Mouse (Mus musculus): ENCODE results near the gene Rbm26. TPM values are rescaled to one million over a fixed set of nuclear protein-coding genes. Genes with fewer than 3 reads are reported as not detected.

Gene Rbm26
- 19.1 and 19.2 TPM in 2 replicates for polyA plus RNA-seq (2016; fragmentation: Nextera tagmentation; extraction: Ambion mirVana)

GRCm38 (mm10) chr14:105177238-105177693 lies at the start of gene Rbm26:
Gene Rbm26, minus strand, starts transcription at chr14:105177327.
- Histone ChIP-seq H3K9me3 (replicated peaks) (no peaks in the 10 kb centered on the region), H3K4me1 (peaks cover 38% of the 10 kb centered on the region), H3K9ac (peak within 1 kb of the TSS; percentile 95), H3K27me3 (replicated peaks) (no peaks in the 10 kb centered on the region), H3K36me3 (no peaks in the 10 kb centered on the region), H3K4me2 (peak within 1 kb of the TSS; percentile 92), H3K4me3 (peak within 1 kb of the TSS; percentile 97), H3K27ac (peak within 1 kb of the TSS; percentile 92)
- WGBS (ENCODE audit: insufficient replicate concordance), result 2% methylated on average over 28 of the region's 28 CpGs
- peak; percentile 95 for ATAC-seq

DNA sequence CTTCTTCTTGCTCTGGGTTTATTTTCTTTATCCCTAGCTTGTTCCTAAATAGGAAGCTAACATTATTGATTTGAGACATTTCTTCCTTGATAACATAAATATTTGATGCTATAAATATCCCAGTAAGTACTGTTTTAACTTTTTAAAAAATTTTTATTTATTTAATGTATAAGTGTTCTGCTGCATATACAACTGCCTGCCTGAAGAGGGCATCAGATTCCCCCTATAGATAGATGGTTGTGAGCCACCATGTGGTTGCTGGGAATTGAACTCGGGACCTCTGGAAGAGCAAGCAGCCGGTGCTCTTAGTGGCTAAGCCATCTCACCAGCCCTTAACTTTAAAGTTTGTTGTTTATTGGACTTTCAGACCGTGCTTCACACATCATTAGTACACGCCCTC lies 48.7 kb upstream of the Rbm26 start:
- Histone ChIP-seq H3K4me2 (no peak overlapping the region), H3K36me3 (no peaks in the 10 kb centered on the region), H3K4me1 (no peaks in the 10 kb centered on the region), H3K27me3 (replicated peaks) (no peaks in the 10 kb centered on the region), H3K27ac (no peak overlapping the region), H3K4me3 (no peak overlapping the region), H3K9me3 (replicated peaks) (no peaks in the 10 kb centered on the region), H3K9ac (no peak overlapping the region)
- 69% methylated on average over 4 of the region's 4 CpGs for WGBS (ENCODE audit: insufficient replicate concordance)
- ATAC-seq, result no peak

- Histone ChIP-seq H3K27me3 (replicated peaks) (no peaks in the 10 kb centered on the region), H3K9ac (no peak overlapping the region), H3K9me3 (replicated peaks) (no peaks in the 10 kb centered on the region), H3K4me2 (no peak overlapping the region), H3K4me3 (no peak overlapping the region), H3K27ac (no peak overlapping the region), H3K4me1 (no peaks in the 10 kb centered on the region), H3K36me3 (no peaks in the 10 kb centered on the region)
- ATAC-seq, result no peak
- WGBS (ENCODE audit: insufficient replicate concordance), result 63% methylated on average over 4 of the region's 4 CpGs
Observed at GRCm38 (mm10) chr14:105222240-105222639, 45.1 kb upstream of the Rbm26 start.

DNA sequence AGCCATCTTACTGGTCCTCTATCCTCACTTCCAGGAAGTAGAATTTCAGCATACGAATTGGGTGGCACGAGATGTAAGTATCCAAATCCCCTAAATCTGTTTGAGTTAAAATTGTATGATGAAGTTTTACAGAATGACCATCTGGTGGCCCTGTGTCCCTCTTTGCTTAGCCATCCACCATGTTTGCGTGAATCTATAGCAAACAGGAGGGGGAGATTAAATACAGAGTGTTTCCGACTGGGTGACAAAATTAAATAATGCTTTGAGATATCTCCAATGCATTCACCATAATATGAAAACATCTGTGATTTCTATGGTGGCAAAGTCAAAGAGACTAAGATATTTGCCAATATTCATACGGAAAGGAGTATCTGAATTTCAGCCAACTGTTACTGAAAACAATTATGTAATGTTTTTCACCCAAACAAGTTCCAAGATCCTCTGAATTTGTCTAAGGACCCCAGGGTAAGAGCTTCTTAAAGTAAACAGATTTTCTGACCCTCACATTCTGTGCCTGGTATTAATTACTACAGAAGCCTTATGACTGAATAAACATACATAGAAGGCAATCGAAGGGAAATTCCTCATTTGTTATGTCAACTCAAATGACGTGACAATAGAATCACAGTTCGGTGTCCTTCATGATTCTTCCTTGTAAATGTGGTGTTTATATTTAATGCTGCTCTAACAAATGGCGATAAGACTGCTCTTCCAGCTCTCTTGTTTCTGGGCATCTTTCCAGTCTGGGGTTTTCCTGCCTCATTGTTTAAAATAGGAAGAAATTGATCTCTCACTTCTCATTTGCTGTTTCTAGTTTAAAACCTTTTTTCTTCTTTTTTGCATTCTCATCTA lies 42.6 kb upstream of the Rbm26 start:
- no peak overlapping the region for H3K27ac ChIP-seq
- H3K36me3 ChIP-seq, result no peaks in the 10 kb centered on the region
- H3K9me3 ChIP-seq (replicated peaks), result no peaks in the 10 kb centered on the region
- H3K4me3 ChIP-seq, result no peak overlapping the region
- H3K4me1 ChIP-seq, result no peaks in the 10 kb centered on the region
- no peaks in the 10 kb centered on the region for H3K27me3 ChIP-seq (replicated peaks)
- WGBS (ENCODE audit: insufficient replicate concordance), result 71% methylated on average over 9 of the region's 9 CpGs
- H3K9ac ChIP-seq, result no peak overlapping the region
- H3K4me2 ChIP-seq, result no peak overlapping the region
- ATAC-seq, result no peak

- WGBS (ENCODE audit: insufficient replicate concordance), result 44% methylated on average over 5 of the region's 5 CpGs
- 0 out of 2 replicates have a peak, but pooled peaks cover 7% of the 10 kb centered on the region for H3K4me1 ChIP-seq
- no peak overlapping the region for H3K4me3 ChIP-seq
- H3K27me3 ChIP-seq (replicated peaks), result no peaks in the 10 kb centered on the region
- H3K4me2 ChIP-seq, result no peak overlapping the region
- H3K9ac ChIP-seq, result no peak overlapping the region
- H3K9me3 ChIP-seq (replicated peaks), result no peaks in the 10 kb centered on the region
- H3K36me3 ChIP-seq, result no peaks in the 10 kb centered on the region
- ATAC-seq, result peak; percentile 24; the same call in 1 of the 2 replicates
- no peak overlapping the region for H3K27ac ChIP-seq
Observed at GRCm38 (mm10) chr14:105198401-105198800, 21.3 kb upstream of the Rbm26 start.

DNA sequence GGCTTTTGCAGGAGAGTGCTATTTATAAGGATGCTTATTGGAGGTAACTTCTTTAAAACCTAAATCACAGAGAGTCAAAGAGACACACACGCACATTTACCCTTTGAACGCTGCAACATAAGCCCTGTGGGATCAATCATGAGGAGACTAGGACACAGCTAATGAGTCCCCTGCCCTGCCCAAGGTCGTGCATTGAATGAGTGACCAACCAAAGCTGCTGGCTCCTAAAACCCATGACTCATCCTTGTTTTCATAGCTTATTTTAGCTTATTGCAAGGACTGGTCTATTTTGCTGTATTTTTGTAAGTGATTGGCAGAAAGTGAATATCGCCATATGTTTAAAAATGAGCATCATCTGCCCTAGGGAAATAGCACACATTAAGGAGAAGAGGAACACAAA lies 17.6 kb upstream of the Rbm26 start:
- 0 out of 2 replicates have a peak, but pooled peaks cover 7% of the 10 kb centered on the region for H3K4me1 ChIP-seq
- no peaks in the 10 kb centered on the region for H3K9me3 ChIP-seq (replicated peaks)
- no peak overlapping the region for H3K27ac ChIP-seq
- no peak overlapping the region for H3K4me3 ChIP-seq
- H3K36me3 ChIP-seq, result no peaks in the 10 kb centered on the region
- no peak overlapping the region for H3K4me2 ChIP-seq
- no peak for ATAC-seq
- no peaks in the 10 kb centered on the region for H3K27me3 ChIP-seq (replicated peaks)
- no peak overlapping the region for H3K9ac ChIP-seq
- 66% methylated on average over 4 of the region's 4 CpGs for WGBS (ENCODE audit: insufficient replicate concordance)

DNA sequence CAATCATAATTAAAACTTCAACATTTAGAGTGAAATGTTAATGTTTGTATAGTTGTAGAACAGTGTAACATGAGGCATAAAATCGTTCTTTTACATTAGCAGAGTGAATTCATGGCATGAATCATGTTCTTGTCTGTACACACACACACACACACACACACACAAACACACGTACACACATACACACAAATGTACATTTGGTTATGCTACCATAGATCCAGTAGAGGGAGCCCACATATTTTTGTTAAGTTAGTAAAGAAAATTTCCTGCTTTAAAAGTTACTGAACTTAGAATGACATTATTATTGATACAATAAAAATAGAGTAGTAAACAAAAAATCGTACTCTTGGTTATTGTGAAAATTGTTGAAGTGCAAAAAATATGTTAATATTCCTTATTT lies 7.7 kb upstream of the Rbm26 start:
- Histone ChIP-seq H3K4me1 (no peaks in the 10 kb centered on the region), H3K36me3 (no peaks in the 10 kb centered on the region), H3K27ac (no peak overlapping the region), H3K4me2 (no peak overlapping the region), H3K27me3 (replicated peaks) (no peaks in the 10 kb centered on the region; the same call in 1 of the 2 replicates), H3K4me3 (no peak overlapping the region), H3K9ac (no peak overlapping the region), H3K9me3 (replicated peaks) (no peaks in the 10 kb centered on the region)
- ATAC-seq, result no peak
- WGBS (ENCODE audit: insufficient replicate concordance), result 36% methylated on average over 3 of the region's 3 CpGs

GRCm38 (mm10) chr14:105182786-105183185 lies 5.7 kb upstream of the Rbm26 start:
- 48% methylated on average over 3 of the region's 3 CpGs for WGBS (ENCODE audit: insufficient replicate concordance)
- H3K27ac ChIP-seq, result no peak overlapping the region
- H3K4me3 ChIP-seq, result no peak overlapping the region
- no peaks in the 10 kb centered on the region for H3K36me3 ChIP-seq
- no peak for ATAC-seq
- H3K9me3 ChIP-seq (replicated peaks), result no peaks in the 10 kb centered on the region
- H3K9ac ChIP-seq, result no peak overlapping the region
- peaks cover 10% of the 10 kb centered on the region; the same call in 1 of the 2 replicates for H3K4me1 ChIP-seq
- no peak overlapping the region for H3K4me2 ChIP-seq
- H3K27me3 ChIP-seq (replicated peaks), result no peaks in the 10 kb centered on the region

GRCm38 (mm10) chr14:105179733-105180132 lies 2.6 kb upstream of the Rbm26 start:
- H3K4me1 ChIP-seq, result peaks cover 21% of the 10 kb centered on the region
- H3K9ac ChIP-seq, result no peak overlapping the region
- ATAC-seq, result no peak
- H3K4me2 ChIP-seq, result no peak overlapping the region
- H3K4me3 ChIP-seq, result no peak overlapping the region
- no peaks in the 10 kb centered on the region for H3K27me3 ChIP-seq (replicated peaks)
- no peaks in the 10 kb centered on the region for H3K36me3 ChIP-seq
- no peak overlapping the region for H3K27ac ChIP-seq
- WGBS (ENCODE audit: insufficient replicate concordance), result 93% methylated on average over 3 of the region's 3 CpGs
- no peaks in the 10 kb centered on the region for H3K9me3 ChIP-seq (replicated peaks)

DNA sequence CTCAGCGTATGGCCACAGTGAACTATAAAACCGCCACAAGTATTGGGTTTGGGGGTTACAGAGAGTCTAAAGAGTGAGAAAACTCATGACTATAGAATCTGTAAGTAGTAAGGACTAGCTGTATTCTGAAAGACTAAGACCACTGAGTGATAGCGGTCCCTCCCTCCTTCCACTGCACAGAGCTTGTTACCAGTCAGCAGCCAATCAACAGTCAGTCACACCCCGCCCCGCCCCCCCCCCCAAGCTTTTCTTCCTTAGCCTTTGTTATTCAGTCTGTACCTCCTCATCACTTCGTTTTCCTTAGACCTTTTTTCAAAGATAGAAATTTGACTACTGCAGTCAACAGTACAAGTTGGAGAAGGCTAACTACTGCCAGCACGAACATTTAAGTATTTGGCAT lies 1.9 kb upstream of the Rbm26 start:
- ATAC-seq, result no peak
- WGBS (ENCODE audit: insufficient replicate concordance), result 60% methylated on average over 7 of the region's 7 CpGs
- no peaks in the 10 kb centered on the region for H3K36me3 ChIP-seq

GRCm38 (mm10) chr14:105176381-105177168 lies 552 bp downstream of the Rbm26 start:
- Histone ChIP-seq H3K4me2 (peak overlapping the region; percentile 92), H3K9ac (peak overlapping the region; percentile 95), H3K4me1 (peaks cover 38% of the 10 kb centered on the region), H3K27me3 (replicated peaks) (no peaks in the 10 kb centered on the region), H3K9me3 (replicated peaks) (no peaks in the 10 kb centered on the region), H3K36me3 (no peaks in the 10 kb centered on the region), H3K4me3 (peak overlapping the region; percentile 97), H3K27ac (peak overlapping the region; percentile 92)
- peak; percentile 67 for ATAC-seq
- WGBS (ENCODE audit: insufficient replicate concordance), result under 1% methylated on average over 63 of the region's 74 CpGs

More for the DNA sequence above, 1.9 kb upstream of the Rbm26 start:
- Histone ChIP-seq H3K27ac (no peak overlapping the region), H3K9ac (no peak overlapping the region), H3K4me2 (no peak overlapping the region), H3K4me1 (peaks cover 25% of the 10 kb centered on the region), H3K9me3 (replicated peaks) (no peaks in the 10 kb centered on the region), H3K27me3 (replicated peaks) (no peaks in the 10 kb centered on the region), H3K4me3 (no peak overlapping the region)

- Histone ChIP-seq H3K9me3 (replicated peaks) (no peaks in the 10 kb centered on the region), H3K36me3 (no peaks in the 10 kb centered on the region), H3K27ac (no peak overlapping the region), H3K4me3 (no peak overlapping the region), H3K4me1 (peaks cover 19% of the 10 kb centered on the region), H3K4me2 (no peak overlapping the region), H3K9ac (no peak overlapping the region), H3K27me3 (replicated peaks) (no peaks in the 10 kb centered on the region)
- no peak for ATAC-seq
- 86% methylated on average over 1 of the region's 1 CpGs for WGBS (ENCODE audit: insufficient replicate concordance)
Observed at GRCm38 (mm10) chr14:105167181-105167580, 9.9 kb downstream of the Rbm26 start.

Measured in liver, embryonic 12.5 days (tissue).